ENCODE assay signal across 35 mouse cellular contexts in genomic region chr7:65876596-65876995, GRCm38 (mm10). TPM values are rescaled to one million over a fixed set of nuclear protein-coding genes. Genes with fewer than 3 reads are reported as not detected.
"Had no signal": no experiment of that assay in that cellular context is flagged by ENCODE, and none has a peak within 500 bp of the region (broad histone marks: within the 10 kb centered on the region; RNA-seq: fewer than 3 reads in every experiment).

No protein-coding gene starts in this region.

- DNase-seq: left cerebral cortex, postnatal 4 days; liver; liver, embryonic 13.5 days; liver, postnatal 0 days; lung, adult 18-20 months; lung, adult 2 months; lung, embryonic 14.5 days; lung, postnatal 10 days; lung, postnatal 14 days; lung, postnatal 36 days; lung, postnatal 4 days; midbrain, embryonic 14.5 days had no signal

- H3K4me2 ChIP-seq: limb, embryonic 12.5 days; limb, embryonic 13.5 days; limb, embryonic 15.5 days; liver, embryonic 12.5 days; liver, embryonic 13.5 days; liver, embryonic 15.5 days; lung, embryonic 14.5 days; lung, embryonic 15.5 days; midbrain, embryonic 11.5 days; midbrain, embryonic 12.5 days; midbrain, embryonic 13.5 days; midbrain, embryonic 15.5 days; neural tube, embryonic 12.5 days; neural tube, embryonic 13.5 days had no signal

- ATAC-seq: liver, embryonic 12.5 days; liver, postnatal 0 days; lung, postnatal 0 days; midbrain, embryonic 13.5 days; midbrain, embryonic 15.5 days; midbrain, embryonic 16.5 days had no signal

- H3K27ac ChIP-seq: limb, embryonic 10.5 days; limb, embryonic 12.5 days; limb, embryonic 13.5 days; limb, embryonic 15.5 days; liver, embryonic 12.5 days; liver, embryonic 13.5 days; liver, embryonic 14.5 days; liver, embryonic 15.5 days; lung, embryonic 15.5 days; macrophage; midbrain, embryonic 10.5 days; midbrain, embryonic 12.5 days; midbrain, embryonic 13.5 days; midbrain, embryonic 15.5 days; neural tube, embryonic 12.5 days; neural tube, embryonic 13.5 days had no signal

- H3K36me3 ChIP-seq: limb, embryonic 10.5 days; limb, embryonic 12.5 days; limb, embryonic 13.5 days; limb, embryonic 15.5 days; liver, embryonic 12.5 days; liver, embryonic 13.5 days; liver, embryonic 15.5 days; lung, embryonic 15.5 days; midbrain, embryonic 10.5 days; midbrain, embryonic 12.5 days; midbrain, embryonic 13.5 days; midbrain, embryonic 15.5 days; neural tube, embryonic 12.5 days; neural tube, embryonic 13.5 days had no signal

- H3K27me3 ChIP-seq: limb, embryonic 12.5 days; limb, embryonic 13.5 days; limb, embryonic 15.5 days; liver, embryonic 12.5 days; liver, embryonic 13.5 days; liver, embryonic 15.5 days; midbrain, embryonic 15.5 days; neural tube, embryonic 12.5 days had no signal

- H3K4me1 ChIP-seq: megakaryocyte, embryonic 14.5 days had no signal

- H3K9ac ChIP-seq: limb, embryonic 12.5 days; limb, embryonic 13.5 days; limb, embryonic 15.5 days; liver, embryonic 12.5 days; liver, embryonic 13.5 days; liver, embryonic 14.5 days; liver, embryonic 15.5 days; liver, postnatal 0 days; lung, embryonic 14.5 days; lung, embryonic 15.5 days; midbrain, embryonic 12.5 days; midbrain, embryonic 13.5 days; midbrain, embryonic 15.5 days; neural tube, embryonic 12.5 days; neural tube, embryonic 13.5 days had no signal

- H3K4me3 ChIP-seq: limb, embryonic 10.5 days; limb, embryonic 12.5 days; limb, embryonic 13.5 days; limb, embryonic 15.5 days; liver, embryonic 12.5 days; liver, embryonic 13.5 days; liver, embryonic 15.5 days; lung, embryonic 15.5 days; megakaryocyte, embryonic 14.5 days; midbrain, embryonic 10.5 days; midbrain, embryonic 12.5 days; midbrain, embryonic 13.5 days; midbrain, embryonic 15.5 days; myocyte; neural tube, embryonic 12.5 days; neural tube, embryonic 13.5 days had no signal

- H3K9me3 ChIP-seq: limb, embryonic 10.5 days; limb, embryonic 12.5 days; limb, embryonic 13.5 days; limb, embryonic 15.5 days; liver, embryonic 12.5 days; liver, embryonic 13.5 days; liver, embryonic 15.5 days; lung, embryonic 15.5 days; megakaryocyte, embryonic 14.5 days; midbrain, embryonic 10.5 days; midbrain, embryonic 12.5 days; midbrain, embryonic 13.5 days; midbrain, embryonic 15.5 days; neural tube, embryonic 12.5 days; neural tube, embryonic 13.5 days had no signal

RNA-seq across cellular contexts. Expression of gene Pcsk6, which starts 15.1 kb away (rescaled TPM):
- total RNA-seq: megakaryocyte progenitor cell, adult 5-6 weeks; megakaryocyte, adult 5-6 weeks; monocyte, adult 5-6 weeks had no signal
- polyA plus RNA-seq: macrophage had no signal
